Mouse (Mus musculus): ENCODE data around the gene Gm17349.

Gm17349 gene

DNA sequence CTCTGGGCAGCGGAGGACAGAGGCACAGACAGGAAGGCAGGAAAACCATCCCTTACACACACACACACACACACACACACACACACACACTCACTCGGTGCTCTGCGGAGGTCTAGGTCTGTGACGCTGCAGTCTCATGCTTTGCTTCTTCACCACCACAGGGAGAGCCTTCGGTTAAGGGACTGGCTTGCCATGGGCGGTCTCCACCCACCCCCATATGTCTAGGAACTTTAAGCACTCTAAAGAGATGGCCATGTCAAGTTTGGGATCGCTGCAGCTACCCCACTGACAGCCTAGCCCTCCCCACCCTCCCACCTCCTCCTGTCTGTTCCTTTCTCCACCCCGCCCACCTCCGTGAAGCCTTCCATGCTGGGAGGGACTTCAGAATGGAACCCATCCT is 49.3 kb downstream of the Gm17349 start:
- no peak for DNase-seq

DNA sequence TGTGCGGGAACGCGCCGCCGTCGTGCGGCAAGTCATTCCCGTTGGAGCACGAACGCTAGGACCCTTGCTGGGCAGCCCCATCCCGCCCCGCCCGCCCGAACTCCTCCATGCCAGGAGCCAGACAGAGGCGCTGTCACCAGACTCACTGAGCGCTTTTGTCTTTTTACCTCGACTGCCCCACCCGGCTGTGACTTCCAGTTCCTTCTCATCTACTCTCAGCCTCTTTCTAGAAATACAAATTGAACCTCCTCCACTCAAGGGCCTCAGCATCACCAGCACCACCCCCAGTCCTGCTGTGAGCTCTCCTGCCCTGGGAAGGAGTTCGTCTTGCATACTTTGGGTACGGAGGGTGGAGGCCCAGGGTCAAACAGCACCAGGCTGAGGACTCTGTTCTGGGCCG is 51.4 kb downstream of the Gm17349 start:
- DNase-seq, result no peak

DNA sequence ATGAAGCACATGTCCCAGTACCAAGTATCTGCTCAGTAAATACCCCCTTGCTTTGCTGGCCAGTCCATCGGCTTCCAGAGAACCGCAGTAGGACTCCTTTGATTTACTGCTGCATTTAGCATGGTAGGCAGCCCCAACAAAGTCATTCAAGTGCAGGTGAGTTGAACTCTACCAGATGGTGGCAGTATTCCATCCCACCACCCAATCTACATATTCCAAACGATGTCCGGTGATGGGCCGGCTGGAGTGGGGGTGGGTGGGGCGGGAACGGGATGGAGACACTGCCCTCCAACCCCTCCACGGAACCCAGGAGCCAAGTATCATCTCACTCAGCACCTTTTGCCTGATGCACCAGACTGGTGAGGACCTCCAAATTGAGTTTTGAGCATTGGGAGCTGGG is 52.0 kb downstream of the Gm17349 start:
- peak; percentile 49 for DNase-seq
